Mouse (Mus musculus) left cerebral cortex, postnatal 36 days (tissue): ENCODE data around the gene Apobr. TPM values are rescaled to one million over a fixed set of nuclear protein-coding genes. Genes with fewer than 3 reads are reported as not detected.

Source experiments
- DNase-seq, 2 experiments: peaks; one replicate each; pipeline ENCODE4 v3.0.0; 2021 to 2022; ENCODE audit warnings: low spot score in 2 of 2, mixed read lengths in 1 of 2
- intact Hi-C: fragments of 180-260 bp; cut with DNase I; formaldehyde crosslinking; loops from one replicate; pipeline ENCODE4 v1.15.1; 2025
- total RNA-seq, 2 experiments: library from RNA; stranded (reverse); gene quantifications; 2 replicates each; pipeline ENCODE4 v1.2.3; 2021

The Apobr gene
- total RNA-seq, 2 experiments from 2014 or later: 0.39 to 0.63 TPM

- DNase-seq: no peak
- intact Hi-C loops: no loop called here
Measured at GRCm38 (mm10) chr7:126594862-126595561, 10.3 kb downstream of the Apobr start, which contains the start of gene Il27. Il27 (minus strand) TSS chr7:126594941.

- intact Hi-C loops: no loop called here
- DNase-seq: no peak
Measured at GRCm38 (mm10) chr7:126595890-126596289, 11.1 kb downstream of the Apobr start.

GRCm38 (mm10) chr7:126596414-126596813 is 11.7 kb downstream of the Apobr start:
- no peak for DNase-seq
- intact Hi-C loops: no loop called here

- DNase-seq: no peak
- intact Hi-C loops: no loop called here
Measured at GRCm38 (mm10) chr7:126598919-126599318, 14.2 kb downstream of the Apobr start.

GRCm38 (mm10) chr7:126601896-126602295 is 17.2 kb downstream of the Apobr start:
- intact Hi-C loops: no loop called here
- DNase-seq: no peak

- DNase-seq: no peak
- intact Hi-C loops: no loop called here
Measured at GRCm38 (mm10) chr7:126602650-126603049, 17.9 kb downstream of the Apobr start.

GRCm38 (mm10) chr7:126606611-126607010 is 21.9 kb downstream of the Apobr start:
- intact Hi-C loops: no loop called here
- DNase-seq: no peak

- no peak for DNase-seq
- intact Hi-C loops: no loop called here
Measured at GRCm38 (mm10) chr7:126607064-126607463, 22.3 kb downstream of the Apobr start.

GRCm38 (mm10) chr7:126607796-126608195 is 23.1 kb downstream of the Apobr start:
- no peak for DNase-seq
- intact Hi-C loops: no loop called here

- intact Hi-C loops: no loop called here
Measured at GRCm38 (mm10) chr7:126612736-126613135, 28.0 kb downstream of the Apobr start.

GRCm38 (mm10) chr7:126616707-126617106 is 32.0 kb downstream of the Apobr start:
- DNase-seq: no peak
- intact Hi-C loops: no loop called here

More at GRCm38 (mm10) chr7:126612736-126613135, 28.0 kb downstream of the Apobr start:
- no peak for DNase-seq

- intact Hi-C loops: no loop called here
- DNase-seq: no peak
Measured at GRCm38 (mm10) chr7:126619559-126620275, 35.0 kb downstream of the Apobr start.

- DNase-seq: no peak
- intact Hi-C loops: no loop called here
Measured at GRCm38 (mm10) chr7:126621452-126622359, 37.0 kb downstream of the Apobr start.

GRCm38 (mm10) chr7:126623381-126623780 is 38.6 kb downstream of the Apobr start:
- DNase-seq: no peak
- intact Hi-C loops: no loop called here

- intact Hi-C loops: no loop called here
- DNase-seq: no peak
Measured at GRCm38 (mm10) chr7:126624774-126625173, 40.0 kb downstream of the Apobr start.

GRCm38 (mm10) chr7:126625369-126625768 is 40.6 kb downstream of the Apobr start:
- intact Hi-C loops: no loop called here
- peak; percentile 7 to 36 for DNase-seq

- no peak for DNase-seq
- intact Hi-C loops: no loop called here
Measured at GRCm38 (mm10) chr7:126625807-126626600, 41.3 kb downstream of the Apobr start.

- intact Hi-C loops: no loop called here
- no peak for DNase-seq
Measured at GRCm38 (mm10) chr7:126628111-126628510, 43.4 kb downstream of the Apobr start.

GRCm38 (mm10) chr7:126629915-126630314 is 45.2 kb downstream of the Apobr start:
- intact Hi-C loops: no loop called here
- DNase-seq: no peak
